Mouse (Mus musculus) cerebellum, adult 8-10 months (tissue): ENCODE data around the gene Ccdc33.

ENCODE experiments used
- DNase-seq: peaks from one replicate; pipeline ENCODE4 v3.0.0; 2022

Gene Ccdc33

DNA sequence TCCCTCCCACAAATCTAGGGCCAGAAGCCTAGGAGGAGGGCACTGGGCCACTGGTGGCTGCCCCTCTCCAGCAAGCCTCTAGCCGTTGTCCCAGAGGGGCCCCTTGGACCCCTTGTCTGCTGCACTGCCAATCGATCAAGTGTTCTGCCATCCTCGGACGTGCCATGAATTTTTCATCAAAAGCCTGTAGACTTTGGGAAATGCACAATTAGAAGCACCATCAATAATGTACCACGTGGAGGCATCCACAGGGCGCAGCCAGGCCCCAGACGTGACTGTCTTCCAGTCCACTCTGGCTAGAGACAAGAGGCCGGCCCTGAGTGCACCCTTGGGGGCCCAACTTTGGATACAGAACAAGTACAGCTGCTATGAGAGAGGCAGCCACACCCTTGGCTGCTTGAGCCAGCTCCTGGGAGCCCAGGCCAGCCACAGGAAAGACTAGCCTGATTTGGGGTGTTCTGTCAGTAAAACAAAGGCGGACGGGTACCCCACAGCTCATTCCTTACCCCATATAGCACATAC, 75.1 kb downstream of the Ccdc33 start:
- no peak for DNase-seq

DNA sequence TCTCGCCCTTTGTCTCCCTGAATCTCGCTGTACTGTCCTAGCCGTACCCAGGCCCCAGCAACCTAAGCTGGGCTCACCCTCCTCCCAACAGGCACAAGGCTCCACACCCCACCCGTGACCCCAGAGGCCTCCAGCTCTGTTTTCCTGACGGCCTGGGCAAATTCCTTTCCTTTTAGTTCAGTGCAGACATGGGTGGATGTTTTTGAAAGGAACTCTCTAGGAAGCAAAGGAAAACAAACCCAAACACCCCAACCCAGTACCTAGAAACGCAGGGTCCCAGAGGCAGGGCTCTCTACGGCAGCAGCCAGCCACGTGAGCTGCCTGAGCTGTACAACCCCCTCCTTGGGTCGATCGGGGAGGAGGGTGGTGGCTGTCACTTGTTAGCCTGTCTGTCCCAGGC, 76.2 kb downstream of the Ccdc33 start:
- DNase-seq: no peak

DNA sequence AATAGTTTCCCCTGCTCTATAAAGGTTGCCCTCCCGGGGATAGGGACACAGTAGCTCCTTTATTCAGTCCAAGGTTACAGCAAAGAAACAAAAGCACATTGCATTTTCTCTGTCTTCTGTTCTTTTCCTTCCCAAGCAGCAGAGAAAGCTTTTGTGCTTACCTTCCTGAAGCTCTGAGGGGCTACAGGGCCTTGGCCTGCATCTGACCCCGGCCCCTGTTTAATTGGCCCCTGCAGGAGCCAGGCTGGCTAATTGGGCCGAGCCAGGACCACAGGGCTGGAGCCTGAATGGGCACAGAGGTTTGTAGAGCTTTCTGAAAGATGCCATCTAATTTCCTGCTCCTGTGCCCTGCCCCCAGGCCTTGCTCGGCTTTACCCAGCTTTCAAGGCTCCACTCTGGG, 77.6 kb downstream of the Ccdc33 start:
- DNase-seq: no peak

DNA sequence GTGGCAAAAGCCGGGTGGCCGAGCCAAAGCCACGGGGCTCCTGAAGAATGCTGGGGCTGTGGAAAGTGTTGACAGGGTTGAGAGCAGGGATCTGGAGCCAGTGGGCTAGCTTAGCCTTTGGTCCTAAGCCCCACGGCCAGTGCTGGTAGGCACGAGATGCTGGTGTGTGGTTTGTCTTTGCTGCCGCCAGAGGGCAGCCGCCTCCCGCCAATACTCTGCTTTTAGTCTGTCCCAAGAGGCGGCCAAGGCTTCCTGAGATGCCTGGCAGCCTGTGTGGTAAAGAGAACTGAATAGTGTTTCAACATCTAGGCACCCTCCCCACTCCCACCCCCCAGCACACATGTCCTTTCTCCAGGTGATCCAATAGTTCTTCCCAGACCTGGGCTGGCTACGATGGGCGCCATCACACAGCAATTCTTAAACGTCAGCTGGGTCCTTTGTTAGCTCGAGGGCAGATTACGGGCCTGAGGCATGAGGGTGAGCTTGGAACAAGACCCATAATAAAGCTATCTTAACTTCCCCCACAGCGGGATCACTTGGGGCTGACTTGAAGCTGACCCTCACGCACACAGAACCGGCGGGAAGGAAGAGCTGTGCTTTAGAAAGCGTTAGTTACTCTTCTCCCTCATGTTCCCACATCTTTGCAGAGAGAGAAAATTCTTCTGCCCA, 80.0 kb downstream of the Ccdc33 start:
- peak; percentile 76 for DNase-seq

DNA sequence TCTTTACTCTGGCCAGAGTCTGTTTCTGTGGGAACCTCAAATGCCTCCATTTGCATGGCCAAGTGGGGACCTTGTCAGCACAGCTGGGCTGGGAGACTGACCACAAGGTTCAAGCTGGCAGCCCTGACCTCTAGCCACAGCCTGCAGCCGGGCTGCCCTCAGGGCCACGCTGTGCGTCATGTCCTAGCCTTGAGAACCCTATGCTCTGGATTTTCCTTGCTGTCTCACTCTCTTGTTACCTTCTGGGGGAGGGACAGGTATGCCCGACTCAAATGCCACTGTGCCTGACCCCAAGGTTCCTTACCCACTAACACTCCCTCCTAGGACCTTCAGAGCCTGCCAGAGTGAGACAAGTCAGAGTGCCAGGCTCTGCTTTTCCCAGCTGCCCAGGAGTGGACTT, 81.7 kb downstream of the Ccdc33 start:
- no peak for DNase-seq

DNA sequence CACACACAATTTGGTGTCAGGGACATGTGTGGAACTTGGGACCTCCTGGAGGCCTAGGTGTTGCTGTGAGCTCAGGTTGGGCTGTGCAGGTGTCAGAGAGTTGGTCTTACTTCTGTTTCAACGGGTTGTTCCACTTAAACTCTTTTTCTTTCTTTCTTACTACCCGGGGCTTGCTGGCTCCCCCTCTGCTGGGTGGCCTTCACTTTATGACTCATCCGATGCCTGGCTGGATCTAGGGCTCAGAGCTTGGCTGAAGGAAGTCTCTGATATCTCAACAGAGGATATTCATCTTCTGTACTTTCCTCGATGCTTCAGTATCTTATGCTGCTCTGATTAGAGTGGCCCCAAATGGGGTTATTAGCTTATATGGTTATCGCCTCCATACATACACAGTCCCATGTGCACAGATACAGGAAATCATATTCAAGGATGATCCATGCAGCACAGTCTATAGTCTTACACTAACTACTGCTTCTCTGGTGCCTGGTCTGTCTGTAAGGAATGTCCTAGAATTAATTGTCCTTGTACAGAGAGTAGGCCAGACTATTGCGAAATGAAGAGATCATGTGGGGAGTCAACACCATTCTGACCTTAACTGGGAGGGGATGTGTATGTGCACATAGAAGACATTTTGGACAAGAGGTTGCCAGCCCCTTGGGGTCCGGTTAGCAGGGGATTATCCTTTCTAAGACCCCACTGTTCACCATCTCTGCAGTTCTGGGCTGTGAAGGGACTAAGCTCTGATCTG, 82.5 kb downstream of the Ccdc33 start:
- DNase-seq: no peak

DNA sequence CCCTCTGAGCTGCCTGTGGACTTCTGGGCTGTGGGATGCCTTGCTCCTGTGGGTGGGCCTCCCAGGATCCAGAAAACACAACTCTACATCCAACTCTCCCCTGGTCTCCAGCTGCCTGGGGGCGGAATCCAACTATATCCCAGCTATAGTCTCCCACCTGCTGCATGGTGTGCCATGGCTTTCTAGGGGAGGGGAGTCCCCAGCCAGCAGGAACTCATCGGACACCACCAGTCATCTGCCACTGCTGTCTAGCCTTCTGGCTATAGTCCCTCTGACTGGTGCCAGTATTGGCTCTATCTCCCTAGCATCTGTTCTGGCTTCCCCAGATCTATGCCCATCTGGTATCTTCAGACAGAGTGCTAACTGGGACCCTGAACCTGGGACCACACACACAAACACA, 83.1 kb downstream of the Ccdc33 start:
- no peak for DNase-seq

DNA sequence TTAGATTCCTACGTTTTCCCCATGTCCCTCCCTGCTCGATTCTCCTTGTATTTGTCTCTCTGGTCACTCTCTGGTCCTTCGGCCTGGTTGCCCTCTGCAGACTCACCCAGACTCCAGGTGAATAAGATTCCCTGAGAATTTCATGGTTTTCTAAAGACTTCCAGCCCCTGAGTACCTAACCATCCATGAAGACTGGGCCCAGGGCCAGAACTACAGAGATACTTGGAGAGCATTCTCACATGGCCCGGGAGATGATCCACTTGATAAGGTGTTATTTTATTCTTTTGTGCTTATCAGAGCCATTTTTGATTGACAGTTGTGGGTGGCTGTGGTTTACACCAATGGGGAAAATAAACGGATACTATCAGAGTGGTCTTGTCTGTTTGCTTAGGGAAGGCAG, 86.7 kb downstream of the Ccdc33 start:
- DNase-seq: no peak

DNA sequence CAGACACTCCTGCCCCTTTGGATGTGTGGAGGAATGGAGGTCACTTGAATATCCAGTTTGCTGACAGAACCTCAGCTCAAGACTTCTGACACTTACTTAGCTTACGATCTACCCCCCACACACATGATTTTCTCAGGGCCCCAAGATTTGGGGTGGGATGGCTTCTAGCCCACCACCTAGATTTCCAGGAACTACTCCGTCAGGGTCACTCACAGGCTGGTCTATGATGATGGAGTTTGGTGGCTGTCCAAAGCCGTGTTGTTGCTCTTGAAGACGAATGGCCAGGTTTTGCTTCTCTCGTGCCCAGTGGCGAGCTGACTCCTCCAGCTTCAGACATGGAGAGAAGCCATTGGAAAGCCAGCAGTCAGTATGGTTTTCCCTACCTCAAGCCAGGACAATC, 89.0 kb downstream of the Ccdc33 start:
- DNase-seq: no peak

DNA sequence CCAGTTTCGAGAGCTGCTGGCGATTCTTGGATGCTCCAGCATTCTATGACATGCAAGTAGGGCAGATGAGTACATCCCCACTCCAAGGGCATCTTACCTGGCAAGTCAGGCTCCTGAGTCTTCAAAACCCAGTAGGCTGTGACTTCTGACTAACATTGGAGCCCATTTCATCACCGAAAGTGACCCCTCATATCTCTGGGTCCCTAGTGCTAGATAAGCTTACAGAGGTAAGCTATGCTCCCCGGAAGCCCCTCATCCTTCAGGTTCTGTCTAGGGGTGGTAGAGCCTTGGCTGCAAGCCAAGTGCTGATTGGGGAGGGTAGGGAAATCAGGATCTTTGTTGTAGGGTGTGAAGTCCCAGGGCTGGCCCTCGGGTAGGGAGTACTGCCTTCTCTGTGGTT, 89.8 kb downstream of the Ccdc33 start:
- no peak for DNase-seq

DNA sequence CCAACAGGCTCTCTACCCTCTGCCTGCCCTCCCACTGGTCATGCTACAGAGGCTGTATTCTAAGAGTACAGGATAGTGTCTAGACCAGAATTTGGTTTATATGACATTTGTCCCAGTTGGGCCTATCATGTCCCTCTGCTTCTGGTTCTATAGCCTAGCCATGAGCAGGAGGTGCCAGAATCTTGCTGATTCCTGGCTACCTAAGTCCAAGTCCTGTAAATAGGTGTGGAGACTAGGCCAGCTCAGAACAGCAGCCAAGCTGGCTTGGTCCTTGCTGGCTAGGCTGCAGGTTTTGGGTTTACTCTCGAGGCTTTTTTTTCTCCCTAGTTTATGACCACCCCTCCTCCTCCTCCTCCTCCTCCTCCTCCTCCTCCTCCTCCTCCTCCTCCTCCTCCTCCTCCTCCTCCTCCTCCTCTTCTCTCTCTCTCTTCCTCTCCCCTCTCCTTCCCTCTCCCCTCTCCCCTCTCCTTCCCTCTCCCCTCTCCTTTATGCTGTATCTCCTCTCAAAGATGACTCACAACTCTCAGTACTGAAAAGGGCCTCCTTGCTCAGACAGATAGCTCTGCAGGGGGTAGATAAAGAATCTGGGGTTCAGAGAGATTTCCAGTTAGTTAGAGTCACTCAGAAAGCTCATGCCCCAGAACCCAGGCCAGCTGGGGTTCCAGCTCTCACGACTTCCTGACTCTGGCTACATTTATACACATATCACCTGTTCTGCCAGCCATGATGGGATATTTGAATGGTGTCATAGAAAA, 91.0 kb downstream of the Ccdc33 start:
- no peak for DNase-seq

DNA sequence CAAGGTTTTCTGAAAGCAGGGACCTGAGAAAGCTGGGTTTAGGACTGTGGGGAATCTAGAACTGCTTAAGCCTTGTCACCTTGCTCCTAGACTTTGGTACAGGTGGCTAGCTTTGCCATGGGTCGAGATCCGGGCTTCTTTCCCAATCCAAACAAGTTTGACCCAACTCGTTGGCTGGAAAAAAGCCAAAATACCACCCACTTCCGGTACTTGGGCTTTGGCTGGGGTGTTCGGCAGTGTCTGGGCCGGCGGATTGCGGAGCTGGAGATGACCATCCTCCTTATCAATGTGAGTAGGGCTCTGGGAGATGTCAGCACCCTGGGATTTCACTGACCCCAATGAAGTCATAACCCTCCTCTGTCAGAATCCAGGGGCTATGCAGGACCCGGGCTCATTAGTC, 92.6 kb downstream of the Ccdc33 start:
- no peak for DNase-seq

DNA sequence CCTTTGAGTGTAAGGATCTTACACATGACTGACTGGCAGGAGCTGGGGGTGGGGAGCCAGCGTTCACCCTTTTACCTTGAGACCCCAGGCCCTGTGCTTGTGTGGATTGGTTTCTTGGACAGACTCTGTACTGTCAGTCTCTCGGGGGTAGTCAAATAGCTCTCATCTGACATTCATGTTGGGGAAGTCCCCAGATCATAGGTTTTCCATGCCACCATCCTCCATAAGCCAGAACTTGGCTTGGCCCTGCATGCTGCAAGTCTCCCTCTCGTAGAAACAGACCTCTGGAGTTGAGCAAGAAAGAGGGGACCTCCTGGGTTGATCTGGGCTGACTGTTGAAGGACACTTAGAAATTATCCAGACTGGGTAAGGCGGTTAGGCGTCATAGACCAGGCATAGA, 100.2 kb downstream of the Ccdc33 start:
- no peak for DNase-seq

DNA sequence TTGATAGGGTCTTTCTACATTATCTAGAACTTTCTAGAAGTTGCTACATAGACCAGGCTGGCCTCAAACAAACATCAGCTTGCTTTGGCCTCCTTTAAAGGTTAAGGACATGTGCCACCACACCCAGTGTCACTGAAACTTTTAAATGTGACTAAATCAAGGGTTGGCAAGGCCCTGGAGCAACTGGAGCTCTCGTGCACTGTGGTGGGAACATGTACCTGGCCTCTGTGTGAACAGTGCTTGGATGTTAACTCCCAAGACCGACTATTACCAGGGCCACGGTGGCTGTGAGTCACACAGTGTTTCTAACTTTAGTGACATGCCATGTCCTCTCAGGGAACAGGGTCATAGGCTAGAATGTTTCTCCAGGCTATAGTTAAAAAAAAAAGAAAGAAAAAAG, 101.7 kb downstream of the Ccdc33 start:
- DNase-seq: no peak

DNA sequence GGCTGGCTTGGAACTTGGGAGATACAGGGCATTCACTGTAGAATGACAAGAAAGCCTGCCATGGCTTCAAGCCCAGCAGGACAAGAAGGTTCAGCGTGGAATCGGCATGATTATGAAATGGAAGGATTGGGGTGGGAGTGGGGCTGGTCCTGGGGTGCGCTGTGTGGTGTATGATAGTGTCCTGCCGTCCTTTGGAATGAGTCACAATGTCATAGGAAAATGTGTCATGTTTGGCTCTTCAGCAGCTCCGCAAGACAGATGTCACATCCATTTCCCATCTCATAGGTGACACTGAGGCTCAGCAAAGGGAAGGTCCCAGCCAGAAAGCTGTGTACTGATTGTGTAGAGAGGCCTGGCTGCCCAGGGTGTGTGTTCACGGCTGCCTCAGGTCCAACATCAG, 102.8 kb downstream of the Ccdc33 start:
- no peak for DNase-seq

DNA sequence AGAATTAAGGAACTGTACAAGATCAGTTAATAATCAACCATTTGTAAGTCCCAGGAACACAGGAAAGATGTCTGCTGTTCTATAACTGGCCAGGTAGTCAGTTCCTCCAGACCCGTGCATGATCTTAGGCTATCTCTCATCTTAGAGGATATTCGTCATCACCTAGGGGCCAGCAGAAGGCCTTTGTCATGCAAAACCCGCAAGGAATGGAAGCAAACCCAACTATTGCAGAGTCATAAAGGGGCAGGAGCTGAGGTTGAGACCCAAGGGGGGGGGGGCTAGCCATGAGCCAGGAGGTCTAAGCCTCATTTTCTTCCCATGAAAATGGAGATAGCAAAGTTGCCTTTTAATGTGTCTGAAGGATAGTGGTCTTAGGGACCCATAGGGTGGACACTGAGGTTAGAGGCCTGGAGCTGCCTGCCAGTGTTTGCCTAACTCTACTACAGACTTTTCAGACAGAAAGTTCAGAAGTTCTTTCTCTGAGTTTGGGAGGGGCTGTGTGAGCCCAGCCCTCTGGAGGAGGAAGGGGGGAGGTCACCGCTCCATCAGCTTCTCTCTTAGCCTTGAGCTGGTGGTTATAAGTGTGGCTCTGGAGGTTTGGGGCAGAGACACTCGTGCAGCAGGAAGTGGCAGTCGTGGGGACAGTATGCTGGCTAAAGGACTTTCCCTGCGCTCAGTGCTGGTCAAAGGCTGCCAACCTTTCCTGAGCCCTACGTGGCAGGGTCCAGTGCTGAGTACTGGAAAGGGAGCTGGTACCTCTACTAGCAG, 104.0 kb downstream of the Ccdc33 start:
- DNase-seq: no peak

DNA sequence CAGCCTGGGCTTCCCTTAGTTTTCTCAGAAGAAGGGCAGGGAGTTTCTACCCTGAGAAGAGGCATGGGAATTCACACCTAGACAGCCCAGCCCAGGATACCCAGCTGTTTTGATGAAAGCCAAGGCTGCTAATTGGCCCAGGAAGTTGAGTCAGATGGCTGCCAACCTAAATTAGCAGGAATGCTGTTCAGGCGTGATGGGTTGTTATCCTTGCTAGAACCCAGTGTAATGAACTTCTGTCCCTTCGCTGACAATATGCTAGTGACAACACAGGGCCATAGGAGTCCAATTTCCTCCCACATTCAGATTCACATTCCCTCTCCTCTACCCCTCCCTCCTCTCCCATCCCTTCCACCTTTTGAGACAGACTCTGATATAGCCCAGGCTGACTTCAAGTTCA, 105.7 kb downstream of the Ccdc33 start:
- no peak for DNase-seq

DNA sequence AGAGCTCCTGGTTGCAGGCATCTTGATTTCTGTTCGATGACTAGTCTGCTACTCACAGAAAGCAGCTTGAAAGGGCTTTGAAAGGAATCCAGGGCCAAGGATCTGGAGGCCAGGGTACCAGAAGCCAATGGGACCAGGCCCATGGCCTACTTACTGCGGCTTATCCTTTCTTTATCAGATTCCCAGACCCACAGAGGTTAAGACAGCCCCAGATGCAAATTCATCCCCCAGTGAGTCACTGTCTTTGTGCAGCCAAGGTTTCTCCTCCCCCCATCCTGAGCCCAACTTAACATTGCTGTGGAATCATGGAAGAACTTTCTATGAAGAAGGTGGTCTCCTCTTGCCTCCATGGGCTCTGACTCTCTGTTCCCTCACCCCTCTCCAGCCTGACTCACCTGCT, 106.1 kb downstream of the Ccdc33 start:
- DNase-seq: no peak

DNA sequence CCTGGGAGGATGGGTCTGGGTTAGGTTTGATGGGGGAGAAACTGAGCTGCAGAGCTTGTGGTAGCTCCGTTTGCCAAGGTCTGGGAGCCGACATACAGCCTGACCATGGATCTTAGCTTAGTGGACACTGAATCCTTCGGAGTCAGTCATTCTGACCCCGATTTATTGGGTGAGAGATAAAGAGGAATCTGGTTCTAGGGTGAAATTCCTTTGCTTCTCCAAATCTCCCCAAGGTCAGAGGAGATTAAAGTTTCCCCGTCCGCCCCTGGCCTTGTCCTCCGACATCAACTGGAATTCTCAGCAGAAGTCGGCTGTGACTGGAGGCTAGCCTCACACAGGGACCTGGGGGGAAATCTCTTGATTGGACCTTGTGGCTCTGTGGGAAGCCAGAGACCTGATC, 107.1 kb downstream of the Ccdc33 start:
- DNase-seq: no peak

DNA sequence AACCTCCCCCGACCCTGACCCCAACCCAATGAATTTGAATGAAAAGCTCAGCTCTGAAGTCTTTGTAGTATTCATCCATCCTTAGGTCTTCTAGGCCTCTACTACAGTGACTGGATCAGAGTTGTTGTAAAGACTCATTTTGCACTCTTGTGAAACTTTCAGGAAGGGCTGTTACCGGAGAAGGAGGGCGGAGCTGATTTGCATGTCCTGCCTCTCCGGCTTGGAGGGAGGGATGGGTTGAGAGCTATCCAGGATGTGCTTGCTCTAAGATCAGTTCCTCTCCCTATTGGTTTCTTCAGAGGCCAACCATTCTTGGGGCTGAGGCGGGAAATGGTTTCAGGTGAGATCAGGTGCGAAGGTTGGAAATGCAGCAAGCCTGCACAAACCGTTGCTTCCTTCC, 107.6 kb downstream of the Ccdc33 start:
- no peak for DNase-seq

DNA sequence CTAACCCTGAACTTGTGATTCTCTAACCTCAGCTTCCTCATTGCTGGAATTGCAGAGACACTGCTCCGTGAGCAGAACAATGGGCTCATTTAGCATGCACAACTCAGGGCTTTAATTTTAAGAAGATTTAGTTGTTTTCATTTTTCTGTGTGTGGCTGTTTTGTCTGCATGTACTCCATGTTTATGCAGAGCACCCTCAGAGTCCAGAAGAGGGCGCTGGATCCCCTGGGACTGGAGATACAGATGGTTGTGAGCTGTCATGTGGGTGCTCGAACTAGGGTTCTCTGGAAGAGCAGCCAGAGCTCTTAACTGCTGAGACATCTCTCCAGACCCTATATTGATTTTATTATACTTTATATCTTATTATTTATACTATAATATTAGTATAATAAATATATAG, 109.0 kb downstream of the Ccdc33 start:
- no peak for DNase-seq

DNA sequence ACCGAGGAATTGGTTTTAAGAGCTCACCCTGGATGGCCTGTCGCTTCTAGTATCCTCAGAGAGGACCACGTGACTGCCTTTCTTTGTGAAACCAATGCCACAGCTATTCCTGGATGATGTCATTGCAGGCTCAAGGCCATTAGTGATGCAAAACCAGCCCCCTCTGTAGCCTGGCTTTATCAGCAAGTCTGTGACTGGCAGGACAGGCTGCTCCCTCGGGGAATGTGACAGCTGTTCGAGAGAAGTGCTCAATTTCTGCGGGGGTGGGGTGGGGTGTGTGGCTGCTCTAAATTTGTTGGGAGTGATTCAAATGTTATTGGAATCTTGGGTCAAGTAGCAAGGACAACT, 109.6 kb downstream of the Ccdc33 start:
- DNase-seq: no peak

DNA sequence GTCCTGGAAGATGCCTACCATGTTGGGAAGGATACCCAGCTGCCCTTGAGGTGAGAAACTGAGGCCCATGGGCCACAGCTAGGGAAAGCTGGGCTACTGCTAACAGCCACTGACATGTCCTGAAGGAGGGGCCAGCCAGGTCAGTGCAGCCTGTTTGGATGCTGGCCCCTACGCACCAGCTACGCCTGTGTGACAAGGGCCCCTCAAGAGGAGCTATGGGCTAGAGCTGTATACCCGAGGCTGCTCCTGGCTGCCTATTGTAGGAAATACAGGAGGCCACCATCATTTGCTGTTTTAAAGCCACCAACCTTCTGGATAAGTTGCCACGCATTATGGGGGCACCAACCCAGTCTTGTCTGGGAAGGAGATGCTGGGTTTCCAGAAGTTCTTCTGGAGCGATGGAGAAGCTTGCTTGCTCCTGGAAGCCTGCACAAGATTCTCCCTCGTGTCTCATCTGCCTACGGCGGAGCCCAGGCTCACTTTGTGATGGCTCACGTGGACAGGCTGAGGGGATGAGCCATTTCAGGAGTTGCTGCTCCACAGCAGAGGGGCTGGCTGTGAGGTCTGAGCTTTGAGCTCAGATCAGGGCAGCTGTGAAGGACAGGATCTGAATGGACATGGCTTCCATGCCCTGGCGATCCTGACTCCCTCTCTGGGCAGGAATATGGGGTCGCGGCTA, 110.1 kb downstream of the Ccdc33 start:
- no peak for DNase-seq
